Mouse (Mus musculus) T-helper 17 cell (primary cell): ENCODE data around the gene Defa36.
"Not testable (repeated sequence)": the region's sequence is repeated elsewhere in the genome, so short reads cannot be mapped to it uniquely, and the experiment has no call there.

Experiments
- in situ Hi-C, 2 experiments: fragments of 300-600 bp; cut with MboI, MseI; formaldehyde crosslinking; loops; 1 replicate in 1 of 2; 2 replicates in 1 of 2; pipeline ENCODE4 v1.15.1; 2025; ENCODE audit warnings: high pct_unique_total_duplicates in 2 of 2

Gene Defa36

GRCm38 (mm10) chr8:21427111-21427510, at the start of gene Defa36:
Defa36 (plus strand) TSS chr8:21427411.
- in situ Hi-C loops: not testable (repeated sequence)

GRCm38 (mm10) chr8:21378215-21378614, 49.0 kb upstream of the Defa36 start, which contains the start of gene Defa2:
Defa2 (plus strand) TSS chr8:21378515.
- in situ Hi-C loops: not testable (repeated sequence)

- in situ Hi-C loops: not testable (repeated sequence)
These were observed 35.7 kb upstream of the Defa36 start, which contains the start of gene Defa33 for GRCm38 (mm10) chr8:21391511-21391910. Defa33 (plus strand) TSS chr8:21391811.

- in situ Hi-C loops: not testable (repeated sequence)
These were observed 29.2 kb downstream of the Defa36 start, which contains the start of gene Gm7849 for GRCm38 (mm10) chr8:21456460-21456859. Gm7849 (minus strand) TSS chr8:21456560.
